Mouse (Mus musculus): ENCODE results near the gene Six2. TPM values are rescaled to one million over a fixed set of nuclear protein-coding genes. Genes with fewer than 3 reads are reported as not detected.

Gene Six2
- polyA plus RNA-seq, 1 experiment from 2014 or later, result 8.9 TPM

GRCm38 (mm10) chr17:85682181-85682710 is 5.8 kb downstream of the Six2 start:
- no peak for ATAC-seq (ENCODE audit: insufficient number of reproducible peaks, insufficient read depth, low FRiP score, low read depth)
- no peaks in the 10 kb centered on the region for H3K36me3 ChIP-seq (ENCODE audit: control insufficient read depth, insufficient read depth, low read length)
- H3K4me1 ChIP-seq (ENCODE audit: control insufficient read depth, insufficient read depth, low read length), result peaks cover 4% of the 10 kb centered on the region
- H3K9ac ChIP-seq (replicated peaks; ENCODE audit: low read depth, low read length), result no peak overlapping the region
- no peaks in the 10 kb centered on the region for H3K9me3 ChIP-seq (ENCODE audit: control insufficient read depth, low read depth, low read length)
- peak overlapping the region; percentile 6; the same call in 1 of the 2 replicates for H3K4me3 ChIP-seq (ENCODE audit: low read depth, low read length)
- peak overlapping the region; percentile 76; the same call in 1 of the 2 replicates for H3K4me2 ChIP-seq (replicated peaks; ENCODE audit: low read depth, low read length)
- H3K27me3 ChIP-seq (ENCODE audit: control insufficient read depth, insufficient read depth, low read length), result peaks cover 26% of the 10 kb centered on the region; the same call in 1 of the 2 replicates
- H3K27ac ChIP-seq (ENCODE audit: low read length), result peak overlapping the region; percentile 10; the same call in 1 of the 2 replicates
- WGBS, result 22% methylated on average over 7 of the region's 7 CpGs

- Histone ChIP-seq H3K9ac (replicated peaks; ENCODE audit: low read depth, low read length) (no peak overlapping the region; the same call in 1 of the 2 replicates), H3K27ac (ENCODE audit: low read length) (no peak overlapping the region)
- 25% methylated on average over 6 of the region's 6 CpGs for WGBS
Observed at GRCm38 (mm10) chr17:85681741-85682140, 6.3 kb downstream of the Six2 start.

GRCm38 (mm10) chr17:85680851-85681550 is 7.1 kb downstream of the Six2 start:
- no peak for ATAC-seq (ENCODE audit: insufficient number of reproducible peaks, insufficient read depth, low FRiP score, low read depth)
- H3K36me3 ChIP-seq (ENCODE audit: control insufficient read depth, insufficient read depth, low read length), result no peaks in the 10 kb centered on the region
- no peaks in the 10 kb centered on the region for H3K9me3 ChIP-seq (ENCODE audit: control insufficient read depth, low read depth, low read length)
- 15% methylated on average over 19 of the region's 19 CpGs for WGBS
- H3K27ac ChIP-seq (ENCODE audit: low read length), result peak overlapping the region; percentile 77; the same call in 1 of the 2 replicates
- H3K4me1 ChIP-seq (ENCODE audit: control insufficient read depth, insufficient read depth, low read length), result peaks cover 4% of the 10 kb centered on the region; the same call in 1 of the 2 replicates
- peak overlapping the region; percentile 18 for H3K4me3 ChIP-seq (ENCODE audit: low read depth, low read length)
- H3K9ac ChIP-seq (replicated peaks; ENCODE audit: low read depth, low read length), result no peak overlapping the region
- peaks cover 23% of the 10 kb centered on the region; the same call in 1 of the 2 replicates for H3K27me3 ChIP-seq (ENCODE audit: control insufficient read depth, insufficient read depth, low read length)
- H3K4me2 ChIP-seq (replicated peaks; ENCODE audit: low read depth, low read length), result peak overlapping the region; percentile 40; the same call in 1 of the 2 replicates

More at GRCm38 (mm10) chr17:85681741-85682140, 6.3 kb downstream of the Six2 start:
- ATAC-seq (ENCODE audit: insufficient number of reproducible peaks, insufficient read depth, low FRiP score, low read depth), result no peak
- Histone ChIP-seq H3K4me3 (ENCODE audit: low read depth, low read length) (peak overlapping the region; percentile 0; the same call in 1 of the 2 replicates), H3K9me3 (ENCODE audit: control insufficient read depth, low read depth, low read length) (no peaks in the 10 kb centered on the region), H3K4me2 (replicated peaks; ENCODE audit: low read depth, low read length) (peak overlapping the region; percentile 76; the same call in 1 of the 2 replicates), H3K4me1 (ENCODE audit: control insufficient read depth, insufficient read depth, low read length) (peaks cover 4% of the 10 kb centered on the region; the same call in 1 of the 2 replicates), H3K27me3 (ENCODE audit: control insufficient read depth, insufficient read depth, low read length) (peaks cover 21% of the 10 kb centered on the region; the same call in 1 of the 2 replicates), H3K36me3 (ENCODE audit: control insufficient read depth, insufficient read depth, low read length) (no peaks in the 10 kb centered on the region)

- H3K36me3 ChIP-seq (ENCODE audit: control insufficient read depth, insufficient read depth, low read length), result no peaks in the 10 kb centered on the region
- H3K9ac ChIP-seq (replicated peaks; ENCODE audit: low read depth, low read length), result peak overlapping the region; percentile 45; the same call in 1 of the 2 replicates
- WGBS, result 14% methylated on average over 21 of the region's 21 CpGs
- H3K27me3 ChIP-seq (ENCODE audit: control insufficient read depth, insufficient read depth, low read length), result peaks cover 18% of the 10 kb centered on the region; the same call in 1 of the 2 replicates
- peaks cover 4% of the 10 kb centered on the region; the same call in 1 of the 2 replicates for H3K4me1 ChIP-seq (ENCODE audit: control insufficient read depth, insufficient read depth, low read length)
- no peak for ATAC-seq (ENCODE audit: insufficient number of reproducible peaks, insufficient read depth, low FRiP score, low read depth)
- peak overlapping the region; percentile 77 for H3K27ac ChIP-seq (ENCODE audit: low read length)
- peak overlapping the region; percentile 18 for H3K4me3 ChIP-seq (ENCODE audit: low read depth, low read length)
- peak overlapping the region; percentile 40 for H3K4me2 ChIP-seq (replicated peaks; ENCODE audit: low read depth, low read length)
- no peaks in the 10 kb centered on the region for H3K9me3 ChIP-seq (ENCODE audit: control insufficient read depth, low read depth, low read length)
Observed at GRCm38 (mm10) chr17:85680116-85680850, 7.8 kb downstream of the Six2 start.

- Histone ChIP-seq H3K36me3 (ENCODE audit: control insufficient read depth, insufficient read depth, low read length) (no peaks in the 10 kb centered on the region), H3K9ac (replicated peaks; ENCODE audit: low read depth, low read length) (peak overlapping the region; percentile 45; the same call in 1 of the 2 replicates), H3K4me2 (replicated peaks; ENCODE audit: low read depth, low read length) (peak overlapping the region; percentile 40), H3K9me3 (ENCODE audit: control insufficient read depth, low read depth, low read length) (no peaks in the 10 kb centered on the region), H3K27ac (ENCODE audit: low read length) (peak overlapping the region; percentile 77), H3K4me3 (ENCODE audit: low read depth, low read length) (peak overlapping the region; percentile 18; the same call in 1 of the 2 replicates), H3K27me3 (ENCODE audit: control insufficient read depth, insufficient read depth, low read length) (peaks cover 18% of the 10 kb centered on the region; the same call in 1 of the 2 replicates), H3K4me1 (ENCODE audit: control insufficient read depth, insufficient read depth, low read length) (peaks cover 4% of the 10 kb centered on the region; the same call in 1 of the 2 replicates)
- 4% methylated on average over 15 of the region's 15 CpGs for WGBS
- ATAC-seq (ENCODE audit: insufficient number of reproducible peaks, insufficient read depth, low FRiP score, low read depth), result peak; percentile 68; the same call in 1 of the 2 replicates
Observed at GRCm38 (mm10) chr17:85679651-85680050, 8.4 kb downstream of the Six2 start.

- ATAC-seq (ENCODE audit: insufficient number of reproducible peaks, insufficient read depth, low FRiP score, low read depth), result 0 out of 2 replicates have a peak, but pooled peaks have one; percentile 34
- Histone ChIP-seq H3K9me3 (ENCODE audit: control insufficient read depth, low read depth, low read length) (no peaks in the 10 kb centered on the region), H3K4me2 (replicated peaks; ENCODE audit: low read depth, low read length) (peak overlapping the region; percentile 31), H3K36me3 (ENCODE audit: control insufficient read depth, insufficient read depth, low read length) (no peaks in the 10 kb centered on the region), H3K9ac (replicated peaks; ENCODE audit: low read depth, low read length) (no peak overlapping the region), H3K4me3 (ENCODE audit: low read depth, low read length) (peak overlapping the region; percentile 12), H3K27ac (ENCODE audit: low read length) (no peak overlapping the region), H3K27me3 (ENCODE audit: control insufficient read depth, insufficient read depth, low read length) (no peaks in the 10 kb centered on the region), H3K4me1 (ENCODE audit: control insufficient read depth, insufficient read depth, low read length) (no peaks in the 10 kb centered on the region)
- 2% methylated on average over 20 of the region's 20 CpGs for WGBS
Observed at GRCm38 (mm10) chr17:85664618-85665320, 23.3 kb downstream of the Six2 start.

GRCm38 (mm10) chr17:85664202-85664601 is 23.9 kb downstream of the Six2 start:
- ATAC-seq (ENCODE audit: insufficient number of reproducible peaks, insufficient read depth, low FRiP score, low read depth), result no peak
- H3K27me3 ChIP-seq (ENCODE audit: control insufficient read depth, insufficient read depth, low read length), result no peaks in the 10 kb centered on the region
- peak overlapping the region; percentile 31 for H3K4me2 ChIP-seq (replicated peaks; ENCODE audit: low read depth, low read length)
- H3K9me3 ChIP-seq (ENCODE audit: control insufficient read depth, low read depth, low read length), result no peaks in the 10 kb centered on the region
- H3K36me3 ChIP-seq (ENCODE audit: control insufficient read depth, insufficient read depth, low read length), result no peaks in the 10 kb centered on the region
- no peaks in the 10 kb centered on the region for H3K4me1 ChIP-seq (ENCODE audit: control insufficient read depth, insufficient read depth, low read length)
- H3K9ac ChIP-seq (replicated peaks; ENCODE audit: low read depth, low read length), result no peak overlapping the region
- H3K27ac ChIP-seq (ENCODE audit: low read length), result no peak overlapping the region
- no peak overlapping the region for H3K4me3 ChIP-seq (ENCODE audit: low read depth, low read length)
- WGBS, result 36% methylated on average over 2 of the region's 2 CpGs
